In the genomic region with DNA sequence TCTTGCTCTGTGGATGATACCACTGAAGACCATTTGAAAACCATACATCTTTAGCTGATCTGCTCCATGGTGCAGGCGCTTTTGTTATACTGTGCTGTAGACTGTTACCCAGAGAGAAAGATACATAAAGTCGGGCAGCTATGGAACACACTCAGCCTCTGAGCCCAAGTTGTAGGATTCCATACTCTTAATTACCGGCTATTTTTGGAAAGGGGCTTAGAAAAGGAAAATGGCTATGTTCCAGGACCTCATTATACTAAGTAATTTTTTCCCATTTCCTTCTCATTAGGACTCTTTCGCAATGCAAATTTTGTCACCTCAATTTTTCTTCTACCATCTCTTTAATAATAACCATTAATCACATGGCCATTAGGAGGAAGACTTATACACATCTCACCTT, we compare ENCODE assay signal across 35 mouse cellular contexts. TPM values are rescaled to one million over a fixed set of nuclear protein-coding genes. Genes with fewer than 3 reads are reported as not detected.
"Had no signal": no experiment of that assay in that cellular context is flagged by ENCODE, and none has a peak within 500 bp of the region (broad histone marks: within the 10 kb centered on the region; RNA-seq: fewer than 3 reads in every experiment).

No protein-coding gene starts in this region.

- H3K36me3 ChIP-seq: heart, embryonic 12.5 days; heart, embryonic 13.5 days; heart, embryonic 15.5 days; hindbrain, embryonic 10.5 days; hindbrain, embryonic 12.5 days; hindbrain, embryonic 13.5 days; hindbrain, embryonic 15.5 days; intestine, embryonic 15.5 days; kidney, embryonic 15.5 days had no signal

- ATAC-seq: hindbrain, embryonic 16.5 days; hindbrain, postnatal 0 days; inflammation-experienced regulatory T-cells, adult 6 months; intestine, embryonic 15.5 days; intestine, embryonic 16.5 days; intestine, postnatal 0 days had no signal

- H3K9ac ChIP-seq: heart, embryonic 12.5 days; heart, embryonic 13.5 days; heart, embryonic 15.5 days; hindbrain, embryonic 12.5 days; hindbrain, embryonic 13.5 days; hindbrain, embryonic 14.5 days; hindbrain, embryonic 15.5 days; intestine, embryonic 15.5 days; kidney, embryonic 15.5 days had no signal

- H3K9me3 ChIP-seq: heart, embryonic 12.5 days; heart, embryonic 13.5 days; heart, embryonic 15.5 days; hindbrain, embryonic 10.5 days; hindbrain, embryonic 12.5 days; hindbrain, embryonic 13.5 days; hindbrain, embryonic 15.5 days; intestine, embryonic 15.5 days; kidney, embryonic 15.5 days had no signal

- H3K4me3 ChIP-seq: heart, embryonic 12.5 days; heart, embryonic 13.5 days; heart, embryonic 15.5 days; hindbrain, embryonic 10.5 days; hindbrain, embryonic 12.5 days; hindbrain, embryonic 13.5 days; hindbrain, embryonic 15.5 days; intestine, embryonic 15.5 days; kidney, embryonic 15.5 days; layer of hippocampus, adult 2 months; left cerebral cortex, adult 2 months had no signal

- H3K27ac ChIP-seq: heart, embryonic 13.5 days; heart, embryonic 15.5 days; hindbrain, embryonic 10.5 days; hindbrain, embryonic 12.5 days; hindbrain, embryonic 13.5 days; hindbrain, embryonic 14.5 days; hindbrain, embryonic 15.5 days; hindbrain, postnatal 0 days; intestine, embryonic 15.5 days; kidney, embryonic 15.5 days; kidney, postnatal 0 days; layer of hippocampus, adult 2 months; left cerebral cortex, adult 2 months had no signal

- DNase-seq: heart, postnatal 10 days; heart, postnatal 14 days; heart, postnatal 36 days; heart, postnatal 4 days; kidney, adult 11 months; kidney, adult 18-20 months; kidney, adult 2 months; kidney, adult 8-10 months; kidney, adult 9 months; kidney, postnatal 10 days; kidney, postnatal 14 days; kidney, postnatal 25 days; kidney, postnatal 36 days; kidney, postnatal 4 days; layer of hippocampus, adult 9-11 months; layer of hippocampus, postnatal 36 days had no signal

- H3K4me1 ChIP-seq: heart, embryonic 12.5 days; heart, embryonic 13.5 days; heart, embryonic 15.5 days; intestine, embryonic 15.5 days; kidney, embryonic 15.5 days had no signal

- H3K4me2 ChIP-seq: heart, embryonic 12.5 days; heart, embryonic 13.5 days; heart, embryonic 15.5 days; hindbrain, embryonic 12.5 days; hindbrain, embryonic 13.5 days; hindbrain, embryonic 14.5 days; hindbrain, embryonic 15.5 days; intestine, embryonic 15.5 days; kidney, embryonic 15.5 days had no signal

- H3K27me3 ChIP-seq: heart, embryonic 12.5 days; heart, embryonic 13.5 days; heart, embryonic 15.5 days; hindbrain, embryonic 12.5 days; hindbrain, embryonic 13.5 days; hindbrain, embryonic 15.5 days; intestine, embryonic 15.5 days; kidney, embryonic 15.5 days had no signal

RNA-seq across cellular contexts. Expression of gene Arhgap20, which starts 25.3 kb away (rescaled TPM):
- total RNA-seq: hematopoietic stem cell, adult 5-6 weeks had no signal
